Mouse (Mus musculus): ENCODE measurements around the gene Tgm5. TPM values are rescaled to one million over a fixed set of nuclear protein-coding genes. Genes with fewer than 3 reads are reported as not detected.
"Not testable (repeated sequence)": the region's sequence is repeated elsewhere in the genome, so short reads cannot be mapped to it uniquely, and the experiment has no call there.

Gene Tgm5
- polyA plus RNA-seq, 1 experiment from 2014 or later = not detected

DNA sequence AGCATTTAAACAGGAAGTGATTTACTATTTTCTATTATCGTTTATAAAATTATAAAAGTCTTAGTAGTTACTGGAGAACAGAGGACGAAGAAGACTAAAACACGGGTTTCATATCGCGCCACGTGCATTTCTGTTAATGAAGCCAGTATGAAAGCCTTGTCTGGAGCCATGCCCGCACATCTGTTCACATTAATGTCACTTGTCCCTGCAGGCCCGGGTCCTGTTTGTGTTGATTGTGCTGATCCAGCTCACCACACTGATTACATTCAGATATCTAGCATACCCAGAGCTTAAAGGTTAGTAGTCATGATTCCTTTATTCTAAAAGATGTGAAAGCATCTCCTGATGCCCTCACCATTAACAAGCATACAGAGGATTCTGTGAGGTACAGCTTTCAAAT, 86.8 kb downstream of the Tgm5 start:
- no peak overlapping the region for H3K9ac ChIP-seq (replicated peaks; ENCODE audit: low read depth, low read length)

DNA sequence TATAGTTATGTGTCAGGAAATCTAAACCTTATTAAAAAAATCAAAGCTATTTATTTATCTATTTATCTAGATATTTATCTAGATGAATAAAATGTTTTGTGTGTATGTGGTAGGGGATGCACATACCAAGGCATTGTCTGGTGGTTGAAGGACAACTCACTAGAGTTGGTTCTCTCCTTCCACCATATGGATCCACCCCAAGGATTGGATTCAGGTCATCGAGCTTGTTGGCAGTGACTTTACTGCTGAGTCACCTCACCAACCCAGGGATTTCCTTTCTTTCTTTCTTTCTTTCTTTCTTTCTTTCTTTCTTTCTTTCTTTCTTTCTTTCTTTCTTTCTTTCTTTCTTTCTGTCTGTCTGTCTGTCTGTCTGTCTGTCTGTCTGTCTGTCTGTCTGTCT, 89.0 kb downstream of the Tgm5 start:
- not testable (repeated sequence) for H3K27me3 ChIP-seq (replicated peaks; ENCODE audit: control insufficient read depth, insufficient read depth, low read length); H3K4me2 ChIP-seq (ENCODE audit: low read length); ATAC-seq; H3K4me1 ChIP-seq (replicated peaks; ENCODE audit: control insufficient read depth, insufficient read depth, low read length); H3K4me3 ChIP-seq (replicated peaks; ENCODE audit: low read length); H3K9me3 ChIP-seq (ENCODE audit: control insufficient read depth, low read length); H3K27ac ChIP-seq (ENCODE audit: low read length); H3K9ac ChIP-seq (replicated peaks; ENCODE audit: low read depth, low read length); H3K36me3 ChIP-seq (ENCODE audit: control insufficient read depth, insufficient read depth)
- 81% methylated on average over 1 of the region's 1 CpGs for WGBS

More for the DNA sequence above, 86.8 kb downstream of the Tgm5 start:
- Histone ChIP-seq H3K4me1 (replicated peaks; ENCODE audit: control insufficient read depth, insufficient read depth, low read length) (no peaks in the 10 kb centered on the region), H3K27me3 (replicated peaks; ENCODE audit: control insufficient read depth, insufficient read depth, low read length) (no peaks in the 10 kb centered on the region), H3K36me3 (ENCODE audit: control insufficient read depth, insufficient read depth) (no peaks in the 10 kb centered on the region), H3K4me3 (replicated peaks; ENCODE audit: low read length) (no peak overlapping the region), H3K27ac (ENCODE audit: low read length) (no peak overlapping the region), H3K9me3 (ENCODE audit: control insufficient read depth, low read length) (no peaks in the 10 kb centered on the region), H3K4me2 (ENCODE audit: low read length) (no peak overlapping the region)
- WGBS = 82% methylated on average over 8 of the region's 8 CpGs
- ATAC-seq = no peak

Other genes starting within 250 kb of the Tgm5 start
- gene Cdan1, start 235.7 kb downstream of the Tgm5 start, polyA plus RNA-seq (2015; fragmentation: Nextera tagmentation; extraction: Ambion mirVana) = 5.2 and 7.1 TPM in 2 replicates
- 11.9 and 12.5 TPM in 2 replicates for gene Ttbk2, start 235.2 kb downstream of the Tgm5 start, polyA plus RNA-seq (2015; fragmentation: Nextera tagmentation; extraction: Ambion mirVana)
- 39.1 and 42.3 TPM in 2 replicates for gene Ubr1, start 115.1 kb downstream of the Tgm5 start, polyA plus RNA-seq (2015; fragmentation: Nextera tagmentation; extraction: Ambion mirVana)
- gene Tmem62, start 108.8 kb downstream of the Tgm5 start, polyA plus RNA-seq (2015; fragmentation: Nextera tagmentation; extraction: Ambion mirVana) = 8.5 and 10.4 TPM in 2 replicates
- 79.1 and 79.3 TPM in 2 replicates for gene Ccndbp1, start 77.4 kb downstream of the Tgm5 start, polyA plus RNA-seq (2015; fragmentation: Nextera tagmentation; extraction: Ambion mirVana)
- 0.09 and 0.23 TPM in 2 replicates for gene Epb42, start 48.8 kb downstream of the Tgm5 start, polyA plus RNA-seq (2015; fragmentation: Nextera tagmentation; extraction: Ambion mirVana)
- gene Tgm7, start 24.0 kb upstream of the Tgm5 start, polyA plus RNA-seq (2015; fragmentation: Nextera tagmentation; extraction: Ambion mirVana) = not detected in 2 replicates
- gene Adal, start 54.6 kb upstream of the Tgm5 start, polyA plus RNA-seq (2015; fragmentation: Nextera tagmentation; extraction: Ambion mirVana) = 36.1 and 37.1 TPM in 2 replicates
- gene Lcmt2, start 54.8 kb upstream of the Tgm5 start, polyA plus RNA-seq (2015; fragmentation: Nextera tagmentation; extraction: Ambion mirVana) = 23.5 and 23.9 TPM in 2 replicates
- 58.9 and 73.8 TPM in 2 replicates for gene Tubgcp4, start 84.8 kb upstream of the Tgm5 start, polyA plus RNA-seq (2015; fragmentation: Nextera tagmentation; extraction: Ambion mirVana)
- 9.3 and 11.5 TPM in 2 replicates for gene Zscan29, start 85.3 kb upstream of the Tgm5 start, polyA plus RNA-seq (2015; fragmentation: Nextera tagmentation; extraction: Ambion mirVana)
- 181 and 209 TPM in 2 replicates for gene Trp53bp1, start 185.6 kb upstream of the Tgm5 start, polyA plus RNA-seq (2015; fragmentation: Nextera tagmentation; extraction: Ambion mirVana)
- 10.9 and 13.3 TPM in 2 replicates for gene Map1a, start 203.8 kb upstream of the Tgm5 start, polyA plus RNA-seq (2015; fragmentation: Nextera tagmentation; extraction: Ambion mirVana)